Mouse (Mus musculus): ENCODE data around the gene Ly86.

The Ly86 gene

DNA sequence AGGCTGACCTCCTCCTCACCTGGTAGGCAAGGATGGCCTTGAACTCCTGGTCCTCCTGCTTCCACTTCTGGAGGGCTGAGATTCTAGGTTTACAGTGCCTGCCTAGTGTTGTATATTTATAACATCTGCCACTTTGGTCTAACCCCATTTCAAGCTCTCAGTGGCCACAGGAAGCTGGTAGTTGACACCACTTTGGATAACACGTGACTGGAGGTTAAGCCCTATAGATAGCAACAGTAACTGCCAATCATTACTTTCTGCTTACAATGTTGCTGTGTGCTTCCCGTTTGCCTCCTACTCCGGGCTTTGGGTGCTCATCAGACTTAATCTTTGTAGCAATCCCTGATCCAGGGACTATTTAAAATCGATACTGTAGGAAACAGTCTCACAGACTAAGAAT lies 87.6 kb downstream of the Ly86 start:
- DNase-seq (ENCODE audit: low spot score) = no peak

- no peak for DNase-seq (ENCODE audit: low spot score)
Measured at GRCm38 (mm10) chr13:37433142-37433541, 88.1 kb downstream of the Ly86 start.

DNA sequence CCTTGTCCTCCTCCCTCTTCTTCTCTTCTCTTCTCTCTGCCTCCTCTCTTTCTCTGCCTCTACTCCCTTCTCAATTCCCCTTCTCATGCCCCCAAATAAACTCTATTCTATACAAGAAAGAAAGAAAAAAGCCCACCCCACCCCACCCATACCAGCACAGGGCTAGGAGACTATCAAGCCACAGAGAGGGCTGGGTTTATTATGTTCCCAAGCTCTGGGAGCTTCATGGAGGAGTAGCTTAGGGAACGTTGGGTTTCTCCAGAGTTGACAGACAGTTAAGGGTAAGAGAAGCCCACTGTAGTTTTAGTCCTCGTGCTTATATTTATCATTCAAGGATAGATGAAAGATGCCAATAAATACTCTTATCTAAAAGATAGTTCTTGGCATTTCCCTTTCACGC lies 88.7 kb downstream of the Ly86 start:
- no peak for DNase-seq (ENCODE audit: low spot score)

- peak; percentile 47 for DNase-seq (ENCODE audit: low spot score)
Measured at GRCm38 (mm10) chr13:37434137-37434772, 89.2 kb downstream of the Ly86 start.

GRCm38 (mm10) chr13:37434841-37435240 lies 89.8 kb downstream of the Ly86 start:
- no peak for DNase-seq (ENCODE audit: low spot score)

DNA sequence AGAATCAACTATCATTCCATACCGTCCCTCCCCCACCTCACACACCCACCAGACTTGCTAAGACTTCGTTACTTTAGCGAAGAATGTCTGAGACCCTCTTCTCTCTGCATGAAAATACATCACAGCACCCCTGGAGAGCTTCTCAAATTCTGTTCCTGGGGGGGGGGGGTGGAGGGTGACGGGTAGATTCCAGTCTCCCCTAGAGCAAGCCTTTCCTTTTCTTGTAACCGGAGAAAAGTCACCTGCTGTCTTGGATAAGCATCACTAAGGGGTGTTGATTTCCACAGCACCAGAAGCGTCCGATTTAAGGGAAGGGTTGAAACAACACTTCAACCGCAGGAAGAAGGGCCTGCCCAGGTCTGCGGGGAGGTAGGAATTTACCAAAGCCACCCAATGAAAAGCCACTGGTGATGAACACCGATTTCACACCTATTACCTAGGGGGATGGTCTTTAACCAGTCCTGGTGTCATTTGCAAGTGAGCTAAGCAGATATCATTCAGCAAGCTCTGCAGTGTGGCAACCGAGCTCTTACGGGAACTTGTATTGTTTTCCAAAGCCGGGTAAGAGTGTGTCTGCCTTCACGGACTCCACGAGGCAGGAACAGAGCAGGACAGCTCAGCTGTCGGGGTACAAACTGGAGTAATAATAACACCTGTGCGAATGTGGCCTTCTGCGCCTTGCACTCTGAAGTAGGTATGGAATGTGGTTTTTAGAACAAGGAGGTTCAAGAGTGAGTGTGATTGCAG lies 91.4 kb downstream of the Ly86 start:
- DNase-seq (ENCODE audit: low spot score) = no peak

DNA sequence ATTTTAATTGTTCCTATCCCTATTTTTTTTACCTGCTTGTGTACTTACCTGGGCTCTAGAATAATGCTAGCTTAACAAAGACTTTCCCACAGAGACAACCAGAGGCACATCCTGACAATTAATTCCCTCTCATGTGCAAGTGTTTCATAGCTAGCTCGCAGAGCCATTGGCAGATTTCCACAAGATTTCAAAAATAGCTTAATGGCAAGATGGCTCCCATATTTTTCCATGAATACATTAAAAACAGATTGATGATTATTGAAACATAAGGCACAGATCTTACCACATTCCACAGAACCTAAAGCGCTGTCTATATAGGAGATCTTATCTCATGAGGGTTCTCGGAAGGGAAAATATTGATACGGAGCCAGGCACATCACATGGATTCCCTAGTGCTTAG lies 93.8 kb downstream of the Ly86 start:
- DNase-seq (ENCODE audit: low spot score) = no peak

GRCm38 (mm10) chr13:37439477-37439876 lies 94.5 kb downstream of the Ly86 start:
- DNase-seq (ENCODE audit: low spot score) = no peak

- no peak for DNase-seq (ENCODE audit: low spot score)
Measured at GRCm38 (mm10) chr13:37439941-37440340, 94.9 kb downstream of the Ly86 start.

- no peak for DNase-seq (ENCODE audit: low spot score)
Measured at GRCm38 (mm10) chr13:37440593-37441307, 95.7 kb downstream of the Ly86 start.

DNA sequence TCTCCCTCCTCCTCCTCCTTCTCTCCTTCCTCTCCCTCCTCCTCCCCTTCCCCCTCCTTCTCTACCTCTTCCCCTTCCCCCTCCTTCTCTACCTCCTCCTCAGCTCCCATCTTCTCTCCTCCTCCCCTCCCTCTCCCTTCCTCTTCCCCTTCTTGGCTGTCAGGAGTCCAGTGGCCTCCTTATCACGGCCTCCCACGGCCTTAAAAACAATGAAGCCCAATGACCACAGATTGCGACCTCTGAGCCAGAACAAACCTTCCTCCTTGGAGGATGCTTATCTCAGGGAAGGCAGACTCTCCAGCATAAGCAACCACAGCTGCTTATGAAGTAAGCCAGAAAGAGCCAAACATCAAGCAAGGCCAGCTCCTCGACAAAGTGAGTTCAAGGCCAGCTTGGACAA lies 97.0 kb downstream of the Ly86 start:
- DNase-seq (ENCODE audit: low spot score) = no peak

- DNase-seq (ENCODE audit: low spot score) = no peak
Measured at GRCm38 (mm10) chr13:37442531-37442930, 97.5 kb downstream of the Ly86 start.

- DNase-seq (ENCODE audit: low spot score) = no peak
Measured at GRCm38 (mm10) chr13:37446699-37447258, 101.8 kb downstream of the Ly86 start.

GRCm38 (mm10) chr13:37451021-37451420 lies 106.0 kb downstream of the Ly86 start:
- DNase-seq (ENCODE audit: low spot score) = no peak

GRCm38 (mm10) chr13:37451471-37451870 lies 106.5 kb downstream of the Ly86 start:
- DNase-seq (ENCODE audit: low spot score) = no peak

GRCm38 (mm10) chr13:37452022-37452941 lies 107.3 kb downstream of the Ly86 start:
- peak; percentile 60 for DNase-seq (ENCODE audit: low spot score)

DNA sequence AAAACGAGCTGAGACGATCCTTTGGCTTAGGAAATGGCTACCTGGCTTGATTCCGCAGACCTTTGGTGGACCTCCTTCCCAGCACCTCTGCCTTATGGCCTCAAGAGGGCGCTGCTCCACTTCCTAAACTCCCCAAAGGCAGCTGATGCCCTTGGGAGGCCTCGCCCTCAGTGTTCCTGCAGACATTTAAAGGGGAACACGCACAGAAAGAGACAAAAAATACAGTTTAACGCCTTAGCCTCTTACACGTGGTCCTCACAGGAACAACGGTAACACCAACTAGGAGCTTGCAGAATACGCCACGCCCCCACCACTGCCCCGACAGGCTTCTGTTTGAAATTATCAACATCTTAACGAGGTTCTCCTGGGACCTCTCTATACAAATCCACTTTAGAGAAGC lies 108.2 kb downstream of the Ly86 start:
- DNase-seq (ENCODE audit: low spot score) = peak; percentile 82

- DNase-seq (ENCODE audit: low spot score) = no peak
Measured at GRCm38 (mm10) chr13:37454356-37454755, 109.3 kb downstream of the Ly86 start.

DNA sequence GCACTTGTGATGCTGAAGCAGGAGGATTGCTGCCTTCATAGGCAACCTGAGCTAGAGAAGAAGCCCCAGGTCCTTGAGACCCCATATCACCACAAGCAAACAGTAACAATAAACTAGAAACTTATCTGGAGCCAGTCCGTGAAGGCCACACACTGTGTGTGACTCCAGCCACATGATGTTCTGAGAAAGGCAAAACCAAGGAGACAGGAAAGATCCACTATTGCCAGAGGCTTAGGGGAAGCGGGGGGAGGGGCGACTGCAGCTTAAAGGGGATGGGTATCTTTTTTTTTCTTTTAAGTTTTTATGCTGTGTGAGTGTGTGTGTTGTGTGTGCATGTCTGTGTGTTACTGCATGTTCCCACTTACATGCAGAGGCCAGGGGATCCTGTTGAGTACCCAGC lies 110.6 kb downstream of the Ly86 start:
- DNase-seq (ENCODE audit: low spot score) = peak; percentile 49

DNA sequence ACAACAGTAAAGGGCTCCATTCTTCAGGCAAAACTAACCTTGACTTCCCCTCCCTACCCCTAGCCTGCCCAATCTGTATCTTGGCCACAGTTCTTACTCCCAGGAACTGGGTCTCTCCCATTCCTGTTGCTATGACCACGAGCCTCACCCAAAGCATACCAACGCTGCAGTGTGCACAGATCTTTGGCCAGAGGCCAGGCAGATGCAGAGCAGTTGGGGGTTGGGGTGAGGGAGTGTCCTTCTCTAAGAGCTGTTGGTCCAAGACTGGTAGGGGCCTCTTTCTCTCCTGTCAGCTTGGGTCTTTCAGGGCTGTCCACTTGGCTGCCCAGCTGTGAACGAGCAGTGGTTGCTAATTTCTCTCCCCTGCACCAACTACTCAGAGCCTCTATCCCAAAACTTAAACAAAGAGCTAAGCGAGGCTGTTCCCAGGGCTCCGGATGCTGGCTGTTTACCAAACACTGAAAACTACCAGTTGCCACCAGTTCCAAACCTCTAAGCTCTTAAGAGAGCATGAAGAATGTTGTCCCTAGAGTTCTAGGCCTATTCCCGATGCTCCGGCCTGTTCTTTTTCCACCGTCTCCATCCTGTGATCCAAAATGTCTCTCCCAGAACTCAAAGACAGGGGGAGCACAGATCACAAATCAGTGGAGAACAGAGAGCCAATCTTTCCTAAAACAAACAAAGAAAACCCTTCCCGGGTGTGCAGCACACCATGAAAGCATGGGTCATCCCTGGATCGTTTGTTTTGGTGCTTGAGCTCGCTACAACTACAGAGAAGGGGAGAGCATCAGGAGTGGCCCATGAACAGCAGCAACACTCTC lies 112.2 kb downstream of the Ly86 start:
- DNase-seq (ENCODE audit: low spot score) = peak; percentile 83

GRCm38 (mm10) chr13:37458557-37458956 lies 113.5 kb downstream of the Ly86 start:
- DNase-seq (ENCODE audit: low spot score) = no peak
